Mouse (Mus musculus): ENCODE measurements around the gene Mrpl1. TPM values are rescaled to one million over a fixed set of nuclear protein-coding genes. Genes with fewer than 3 reads are reported as not detected.
A peak's percentile ranks its signal among the peaks of the same experiment; 100 is the strongest.

The Mrpl1 gene
- total RNA-seq, 2 experiments from 2014 or later, result 34.5 to 48.3 TPM

DNA sequence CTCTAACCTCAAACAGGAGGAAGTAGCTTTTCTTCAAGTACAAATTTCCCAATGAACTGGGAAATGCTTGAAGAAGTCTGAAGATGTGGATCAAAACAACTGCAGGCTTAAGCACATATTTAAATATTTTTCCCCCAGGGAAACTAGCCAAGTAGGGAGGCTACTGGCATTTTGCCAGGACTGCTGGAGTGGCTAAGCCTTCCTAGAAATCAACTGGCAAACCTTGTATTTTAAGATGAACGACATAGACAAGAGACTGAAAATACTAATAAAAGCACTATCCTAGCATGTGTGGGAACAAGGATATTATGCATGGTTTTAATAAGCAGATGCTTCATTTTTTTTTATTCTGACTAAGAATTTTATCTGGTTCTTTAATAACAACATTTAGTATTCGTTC is 2.4 kb upstream of the Mrpl1 start:
- ATAC-seq (replicated peaks; ENCODE audit: poor library complexity), result no peak

GRCm38 (mm10) chr5:96207531-96207930 is 1.8 kb upstream of the Mrpl1 start:
- no peak for ATAC-seq (replicated peaks; ENCODE audit: poor library complexity)

- ATAC-seq (replicated peaks; ENCODE audit: poor library complexity), result 0 out of 2 replicates have a peak, but pooled peaks have one; percentile 10
These were observed 750 bp upstream of the Mrpl1 start for GRCm38 (mm10) chr5:96208543-96208942.

GRCm38 (mm10) chr5:96209916-96210583 is 757 bp downstream of the Mrpl1 start:
- ATAC-seq (replicated peaks; ENCODE audit: poor library complexity), result peak; percentile 91

DNA sequence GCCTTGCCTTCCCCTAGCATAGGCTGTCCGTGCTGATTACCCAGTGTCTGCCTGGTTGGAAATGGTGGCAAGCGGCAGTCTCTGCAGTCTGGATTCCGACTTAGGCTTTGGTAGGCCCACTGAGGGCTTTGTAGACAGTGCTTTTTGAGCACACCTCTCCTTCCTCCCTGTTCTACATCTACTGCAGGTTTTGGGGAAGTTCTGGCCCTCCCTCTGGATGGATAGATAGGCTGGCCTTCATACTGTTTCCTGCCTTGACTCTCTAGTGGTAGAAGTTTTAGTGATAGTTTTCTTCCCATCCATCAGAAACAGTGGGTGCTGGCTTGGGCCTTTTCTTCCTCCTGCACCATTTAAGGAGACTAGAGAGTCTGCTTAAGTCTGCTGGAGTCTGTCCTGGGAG is 9.4 kb downstream of the Mrpl1 start:
- no peak for ATAC-seq (replicated peaks; ENCODE audit: poor library complexity)

- no peak for ATAC-seq (replicated peaks; ENCODE audit: poor library complexity)
These were observed 10.2 kb downstream of the Mrpl1 start for GRCm38 (mm10) chr5:96219512-96219911.

GRCm38 (mm10) chr5:96221298-96221697 is 12.0 kb downstream of the Mrpl1 start:
- peak; percentile 55 for ATAC-seq (replicated peaks; ENCODE audit: poor library complexity)

- peak; percentile 85 for ATAC-seq (replicated peaks; ENCODE audit: poor library complexity)
These were observed 12.7 kb downstream of the Mrpl1 start for GRCm38 (mm10) chr5:96221812-96222585.

DNA sequence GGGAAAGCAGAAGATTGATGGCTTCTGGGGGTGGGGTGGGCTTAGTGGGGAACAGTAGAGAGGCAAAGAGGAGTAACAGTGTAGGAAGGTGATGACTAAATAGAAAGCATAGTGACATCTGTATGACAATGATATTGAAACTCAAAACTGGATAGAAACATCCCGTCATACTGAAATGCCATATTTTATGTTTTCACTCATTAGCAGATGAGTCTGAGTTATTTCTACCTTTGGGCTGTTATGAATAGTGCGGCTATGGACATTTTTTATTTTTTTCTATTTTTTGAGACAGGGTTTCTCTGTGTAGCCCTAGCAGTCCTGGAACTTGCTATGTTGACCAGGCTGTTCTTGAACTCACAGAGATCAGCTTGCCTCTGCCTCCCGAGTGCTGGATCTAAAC is 13.7 kb downstream of the Mrpl1 start:
- no peak for ATAC-seq (replicated peaks; ENCODE audit: poor library complexity)

DNA sequence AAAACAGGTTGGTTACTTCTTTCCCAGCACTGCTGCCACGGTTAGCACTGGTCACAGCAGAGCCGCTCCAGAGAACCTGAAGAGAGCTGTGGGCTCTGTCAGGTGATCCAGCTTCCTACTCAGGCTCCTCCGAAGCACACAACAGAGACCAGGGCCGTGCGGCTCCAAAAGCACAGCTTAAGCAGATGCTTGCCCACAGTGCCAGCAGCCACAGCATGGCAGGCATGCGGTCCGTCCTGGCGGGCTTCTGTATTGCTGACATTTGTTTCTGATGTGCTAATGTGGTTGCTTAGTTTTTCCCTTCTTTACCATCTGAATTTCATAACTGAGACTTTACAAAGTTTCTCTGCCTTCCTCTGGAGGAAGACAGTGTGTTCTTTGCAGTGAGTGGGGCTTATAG is 17.2 kb downstream of the Mrpl1 start:
- ATAC-seq (replicated peaks; ENCODE audit: poor library complexity), result no peak

- no peak for ATAC-seq (replicated peaks; ENCODE audit: poor library complexity)
These were observed 19.7 kb downstream of the Mrpl1 start for GRCm38 (mm10) chr5:96228967-96229366.

DNA sequence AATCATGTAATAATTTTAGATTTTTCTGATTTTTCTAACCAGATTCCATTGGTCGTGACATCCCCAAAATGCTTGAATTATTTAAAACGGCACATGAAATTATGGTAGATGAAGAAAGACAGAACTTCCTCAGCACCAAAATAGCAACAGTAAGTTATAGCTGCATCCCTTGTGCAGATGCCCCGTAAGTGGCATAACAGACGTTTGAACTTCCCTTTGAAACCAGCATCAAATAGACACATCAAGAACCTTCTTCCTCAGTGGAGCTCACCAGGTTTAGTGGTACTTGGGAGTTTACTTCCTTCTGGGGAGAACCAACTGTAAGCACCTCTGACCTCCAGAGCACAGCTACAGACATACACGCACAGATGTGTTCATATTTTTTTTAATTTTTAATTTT is 29.5 kb downstream of the Mrpl1 start:
- peak; percentile 86 for ATAC-seq (replicated peaks; ENCODE audit: poor library complexity)

DNA sequence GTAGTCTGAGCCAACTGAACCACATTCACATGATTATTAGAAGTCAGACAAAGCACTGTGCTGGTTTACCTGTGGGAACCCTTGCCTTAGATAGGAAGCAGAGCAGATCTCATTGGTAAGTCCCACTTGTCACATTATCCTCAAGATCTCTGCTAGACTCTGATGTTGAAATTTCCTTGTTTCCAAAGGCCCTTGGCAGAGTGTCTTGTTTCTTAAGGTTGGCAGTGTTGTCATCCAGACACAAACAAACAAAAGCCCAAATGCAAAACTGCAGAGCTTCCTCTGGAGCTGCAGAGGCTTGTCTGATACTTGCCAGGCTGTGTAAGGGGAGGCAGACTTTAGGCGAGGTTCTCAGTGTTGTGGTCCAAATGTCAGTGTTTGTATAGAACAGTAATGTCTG is 31.6 kb downstream of the Mrpl1 start:
- ATAC-seq (replicated peaks; ENCODE audit: poor library complexity), result peak; percentile 47

- ATAC-seq (replicated peaks; ENCODE audit: poor library complexity), result peak; percentile 86
These were observed 35.2 kb downstream of the Mrpl1 start for GRCm38 (mm10) chr5:96244511-96244910.

GRCm38 (mm10) chr5:96253995-96254394 is 44.7 kb downstream of the Mrpl1 start:
- no peak for ATAC-seq (replicated peaks; ENCODE audit: poor library complexity)

DNA sequence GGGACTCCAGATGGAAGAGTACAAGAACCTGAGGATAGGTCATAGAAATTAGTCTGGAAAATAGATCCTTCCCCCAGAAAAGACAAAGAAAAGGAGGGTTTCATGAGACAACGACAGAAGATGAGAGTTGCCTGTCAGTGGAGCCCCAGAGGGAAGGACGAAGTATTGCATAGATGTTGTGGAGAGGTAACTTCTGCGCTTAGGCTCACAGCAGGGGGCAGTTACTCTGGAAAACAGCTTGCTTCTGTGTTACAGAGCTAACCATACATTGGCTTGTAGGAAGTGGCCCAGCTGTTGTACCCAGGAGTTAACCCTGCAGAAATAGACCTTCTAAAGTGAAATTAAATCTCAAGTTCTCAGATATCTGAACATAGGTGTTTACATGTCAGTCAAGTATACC is 45.9 kb downstream of the Mrpl1 start:
- ATAC-seq (replicated peaks; ENCODE audit: poor library complexity), result no peak

DNA sequence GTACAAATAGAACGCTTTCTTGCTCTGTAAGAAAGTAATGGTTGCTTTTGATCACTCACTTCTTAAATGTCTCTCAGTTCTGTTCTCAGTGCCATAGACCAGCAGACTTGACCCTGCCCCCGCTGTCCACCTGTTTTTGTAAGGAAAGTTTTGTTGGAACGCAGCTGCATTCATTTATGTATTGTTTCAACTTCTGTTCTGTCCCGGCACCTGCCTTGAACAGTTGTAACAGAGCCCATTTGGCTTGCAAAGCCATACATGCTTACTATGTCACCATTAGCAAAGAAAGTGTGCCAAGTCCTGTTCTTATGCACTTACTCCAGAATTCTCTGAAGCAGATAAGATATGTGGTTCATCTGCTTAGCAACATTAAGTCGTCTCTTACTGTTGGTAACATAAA is 48.9 kb downstream of the Mrpl1 start:
- no peak for ATAC-seq (replicated peaks; ENCODE audit: poor library complexity)

GRCm38 (mm10) chr5:96267017-96267702 is 57.9 kb downstream of the Mrpl1 start:
- ATAC-seq (replicated peaks; ENCODE audit: poor library complexity), result peak; percentile 98

DNA sequence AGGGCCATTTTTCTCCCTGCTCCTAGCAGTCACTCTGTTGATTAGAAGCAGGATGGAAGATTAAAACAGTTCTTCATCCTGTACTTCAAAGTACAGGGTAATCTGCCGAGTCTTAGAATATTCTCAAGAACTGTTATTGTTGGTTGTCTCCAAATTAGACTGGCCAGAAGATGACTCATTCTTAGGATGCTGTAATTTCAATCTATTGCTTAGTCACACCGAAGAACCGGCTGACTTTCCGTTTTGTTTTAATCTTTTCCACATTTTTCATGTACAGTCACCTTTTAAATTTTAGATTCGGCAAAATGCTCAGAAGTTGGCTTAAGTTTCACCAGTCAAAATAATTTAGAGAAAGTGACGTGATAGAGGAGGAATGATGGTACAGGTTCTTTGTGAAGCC is 61.8 kb downstream of the Mrpl1 start:
- no peak for ATAC-seq (replicated peaks; ENCODE audit: poor library complexity)

- no peak for ATAC-seq (replicated peaks; ENCODE audit: poor library complexity)
These were observed 96.5 kb downstream of the Mrpl1 start for GRCm38 (mm10) chr5:96305786-96306185.

GRCm38 (mm10) chr5:96306271-96306670 is 97.0 kb downstream of the Mrpl1 start:
- no peak for ATAC-seq (replicated peaks; ENCODE audit: poor library complexity)

DNA sequence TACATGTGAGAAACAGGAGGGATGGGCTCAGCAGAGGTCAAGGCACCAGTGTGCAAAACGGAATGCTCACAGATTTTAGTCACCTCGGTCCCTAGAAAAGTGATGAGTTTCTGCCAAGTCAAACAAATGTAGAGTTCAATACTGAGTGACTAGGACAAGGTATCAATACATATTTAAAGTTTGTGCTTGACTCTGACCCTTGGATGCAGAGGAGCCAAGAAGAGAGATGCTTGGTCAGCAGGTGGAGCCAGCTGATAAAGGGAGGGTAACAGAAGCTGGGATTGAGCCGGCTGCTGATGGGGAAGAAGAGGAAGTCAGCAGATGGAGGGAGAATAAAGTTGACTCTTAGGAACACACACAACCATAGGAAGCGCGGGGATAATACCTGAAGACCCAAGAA is 97.5 kb downstream of the Mrpl1 start:
- ATAC-seq (replicated peaks; ENCODE audit: poor library complexity), result no peak
